Mouse (Mus musculus) stomach, postnatal 0 days (tissue): ENCODE measurements at regions not wholly inside any gene's neighbourhood (a gene's known extent, or its start where the extent isn't known, plus 50 kb on each side); places are given as distances from the start of the nearest gene placed in this dataset.

Experiments
- ATAC-seq: fragments of 200-750 bp; cut with Nextera tagmentation; 2 replicates; pipeline ENCODE4 v1.8.0; 2017; ENCODE audit not compliant: low FRiP score, low TSS enrichment
- DNase-seq: peaks from one replicate; pipeline ENCODE4 v3.0.0-alpha.2; 2016; ENCODE audit warnings: low spot score
- H3K27ac ChIP-seq: fragments of 300-500 bp; sonication (generic); replicated peaks from 2 replicates; pipeline ENCODE4 v1.5.1; 2014; ENCODE audit warnings: mild to moderate bottlenecking, control low read depth
- H3K27me3 ChIP-seq: fragments of 300-500 bp; sonication (generic); 2 replicates; pipeline ENCODE4 v1.6.1; 2014; ENCODE audit warnings: low read length; ENCODE audit not compliant: control insufficient read depth, insufficient read depth
- H3K36me3 ChIP-seq: fragments of 300-500 bp; sonication (generic); 2 replicates; pipeline ENCODE4 v1.6.1; 2014; ENCODE audit warnings: low read length, mixed read lengths; ENCODE audit not compliant: control insufficient read depth, insufficient read depth
- H3K4me1 ChIP-seq: fragments of 300-500 bp; sonication (generic); replicated peaks from 2 replicates; pipeline ENCODE4 v1.6.1; 2014; ENCODE audit warnings: antibody characterized with exemption; ENCODE audit not compliant: control insufficient read depth, insufficient read depth
- H3K4me2 ChIP-seq: fragments of 300-500 bp; sonication (generic); replicated peaks from 2 replicates; pipeline ENCODE4 v1.6.1; 2014; ENCODE audit warnings: low read depth, mild to moderate bottlenecking, control low read depth, moderate library complexity
- H3K4me3 ChIP-seq: fragments of 300-500 bp; sonication (generic); 2 replicates; pipeline ENCODE4 v1.5.1; 2014; ENCODE audit warnings: low read depth, low read length, control low read depth
- H3K9ac ChIP-seq: fragments of 300-500 bp; sonication (generic); 2 replicates; pipeline ENCODE4 v1.6.1; 2014; ENCODE audit warnings: mild to moderate bottlenecking, low read length, control low read depth, mixed read lengths
- H3K9me3 ChIP-seq: fragments of 300-500 bp; sonication (generic); 2 replicates; pipeline ENCODE4 v1.6.1; 2016; ENCODE audit warnings: low read length; ENCODE audit not compliant: control insufficient read depth
- CTCF ChIP-seq: IDR thresholded peaks from 2 replicates; pipeline ENCODE4 v1.5.1; 2016; ENCODE audit warnings: antibody characterized with exemption, low read depth, mild to moderate bottlenecking, moderate library complexity
- EP300 ChIP-seq: optimal IDR thresholded peaks from 2 replicates; pipeline ENCODE3; 2016; ENCODE audit warnings: antibody characterized with exemption
- WGBS: fragments of 180-500 bp; shearing (Covaris S2); extraction: QIAGEN DNeasy Blood & Tissue Kit; methylation state at CpG from one replicate; pipeline ENCODE4 v1.1.7; 2014; 5-methylcytosine and 5-hydroxymethylcytosine counted together

DNA sequence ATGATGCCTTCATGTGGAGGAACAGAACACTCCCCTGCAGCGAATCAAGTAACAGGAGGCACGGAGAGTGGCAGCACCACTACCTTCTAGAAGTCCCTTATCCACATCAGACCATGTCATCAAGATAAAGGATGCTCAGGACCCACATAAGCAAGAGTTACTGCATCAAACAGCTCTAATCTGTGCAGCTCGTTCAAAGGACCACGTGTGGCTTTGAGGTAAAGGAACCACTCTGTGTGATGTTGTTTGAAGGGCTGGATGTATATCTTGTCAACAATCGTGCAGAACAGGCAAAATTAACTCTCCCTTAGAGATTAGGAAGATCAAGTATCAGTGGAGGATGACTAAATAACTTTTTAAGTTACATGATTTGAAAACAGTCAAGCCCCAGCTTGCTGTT, 68.8 kb upstream of the Cd44 start:
- Histone ChIP-seq H3K27ac (no peak overlapping the region), H3K9me3 (no peaks in the 10 kb centered on the region), H3K4me3 (no peak overlapping the region), H3K4me2 (no peak overlapping the region), H3K4me1 (no peaks in the 10 kb centered on the region), H3K27me3 (no peaks in the 10 kb centered on the region), H3K36me3 (no peaks in the 10 kb centered on the region), H3K9ac (no peak overlapping the region)
- DNase-seq = no peak
- WGBS = 63% methylated on average over 5 of the region's 5 CpGs
- ATAC-seq = no peak
- no peak for TF ChIP-seq CTCF
- no peak for TF ChIP-seq EP300

DNA sequence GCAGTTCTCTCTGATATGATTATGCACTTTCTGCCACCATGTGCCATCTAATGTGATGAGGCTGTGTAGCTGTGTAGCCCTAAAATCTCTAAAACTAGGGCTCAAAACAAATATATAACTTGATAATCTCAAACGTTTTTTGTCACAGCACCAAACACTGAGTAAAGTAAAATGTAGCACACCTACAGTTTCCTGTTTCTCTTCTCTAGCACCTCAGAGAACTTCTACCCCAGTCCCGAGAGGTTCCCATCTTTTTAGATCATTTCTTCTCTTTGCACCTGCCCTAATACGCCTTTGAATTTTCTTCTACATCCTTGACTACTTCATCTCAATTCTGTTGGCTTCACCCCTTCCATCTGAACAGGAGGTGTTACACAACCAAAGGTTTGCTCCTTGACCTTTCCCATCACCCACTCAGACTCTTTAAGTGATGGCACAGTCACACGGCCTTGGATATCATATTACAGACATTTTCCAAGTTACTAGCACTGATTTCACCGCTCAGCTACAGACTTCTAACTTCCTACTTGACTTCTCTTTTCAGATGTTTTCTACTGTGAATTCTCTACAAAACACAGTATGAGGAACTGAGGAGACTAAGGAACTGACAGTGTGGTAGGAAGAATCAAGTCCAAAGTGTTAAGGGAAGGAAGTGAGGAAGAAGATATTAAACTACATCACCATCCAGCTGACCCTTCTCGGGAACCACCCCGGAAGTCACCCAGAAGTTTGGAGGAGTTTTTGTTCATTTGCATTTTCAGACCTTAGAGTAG, 66.7 kb upstream of the Cd44 start:
- Histone ChIP-seq H3K4me1 (no peaks in the 10 kb centered on the region), H3K9ac (no peak overlapping the region), H3K27me3 (no peaks in the 10 kb centered on the region), H3K9me3 (no peaks in the 10 kb centered on the region), H3K36me3 (no peaks in the 10 kb centered on the region), H3K4me2 (no peak overlapping the region), H3K27ac (no peak overlapping the region), H3K4me3 (no peak overlapping the region)
- DNase-seq = no peak
- TF ChIP-seq EP300 (no peak), CTCF (no peak)
- ATAC-seq = no peak
- WGBS = 77% methylated on average over 7 of the region's 7 CpGs

DNA sequence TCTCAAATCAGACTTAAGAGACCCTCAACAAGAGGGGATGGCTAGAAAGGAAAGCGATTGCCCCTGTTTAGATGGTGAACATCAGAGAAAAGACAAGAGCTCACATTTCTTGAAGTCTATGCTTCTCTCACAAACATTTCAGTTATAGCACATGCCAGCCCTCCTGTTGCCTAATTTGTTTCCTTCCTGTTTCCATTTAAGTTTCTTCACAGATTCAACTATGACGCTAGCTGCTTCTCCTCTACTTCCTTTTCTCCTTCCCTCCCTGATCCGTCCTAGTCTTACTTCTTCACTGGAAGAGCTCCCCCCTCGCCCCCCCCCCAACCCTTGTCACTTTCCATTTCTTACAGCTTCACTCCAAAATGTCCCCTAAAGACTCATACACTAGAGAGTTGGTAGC, 66.0 kb upstream of the Cd44 start:
- DNase-seq (no peak), ATAC-seq (no peak)
- 88% methylated on average over 4 of the region's 4 CpGs for WGBS

GRCm38 (mm10) chr2:102959067-102959645, 57.7 kb upstream of the Cd44 start:
- no peaks in the 10 kb centered on the region for H3K27me3 ChIP-seq
- no peak overlapping the region for H3K4me3 ChIP-seq
- TF ChIP-seq CTCF (no peak), EP300 (no peak)
- ATAC-seq (no peak), DNase-seq (no peak)
- H3K9me3 ChIP-seq = no peaks in the 10 kb centered on the region
- 76% methylated on average over 5 of the region's 5 CpGs for WGBS
- no peak overlapping the region for H3K4me2 ChIP-seq
- H3K36me3 ChIP-seq = no peaks in the 10 kb centered on the region
- no peaks in the 10 kb centered on the region for H3K4me1 ChIP-seq
- H3K9ac ChIP-seq = no peak overlapping the region
- peak overlapping the region; percentile 40; the same call in 1 of the 2 replicates for H3K27ac ChIP-seq

More for the DNA sequence above, 66.0 kb upstream of the Cd44 start:
- Histone ChIP-seq H3K27ac (no peak overlapping the region), H3K4me3 (no peak overlapping the region), H3K27me3 (no peaks in the 10 kb centered on the region), H3K9ac (no peak overlapping the region), H3K36me3 (no peaks in the 10 kb centered on the region), H3K4me1 (no peaks in the 10 kb centered on the region), H3K4me2 (no peak overlapping the region), H3K9me3 (no peaks in the 10 kb centered on the region)
- TF ChIP-seq EP300 = no peak
- no peak for TF ChIP-seq CTCF

DNA sequence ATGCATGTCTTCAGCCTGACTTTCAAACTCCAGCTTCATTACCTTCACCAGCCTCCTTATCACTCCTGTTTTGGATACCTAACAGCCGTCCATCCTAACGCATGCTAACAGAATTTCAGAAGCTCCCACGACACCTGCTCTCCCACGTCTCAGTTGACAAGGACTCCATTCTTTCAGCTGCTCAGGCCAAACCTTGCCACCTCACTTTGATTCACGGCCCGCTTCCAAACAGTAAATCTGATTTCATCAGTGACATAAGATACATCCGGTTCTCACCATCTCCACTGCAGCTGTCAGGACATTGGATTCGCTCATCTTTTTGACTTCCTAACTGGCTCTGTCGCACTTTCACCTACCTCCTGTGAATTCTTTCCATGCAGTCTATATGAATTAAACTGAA, 57.1 kb upstream of the Cd44 start:
- Histone ChIP-seq H3K4me2 (no peak overlapping the region), H3K4me3 (no peak overlapping the region), H3K36me3 (no peaks in the 10 kb centered on the region), H3K27me3 (no peaks in the 10 kb centered on the region), H3K9me3 (no peaks in the 10 kb centered on the region), H3K9ac (no peak overlapping the region), H3K27ac (no peak overlapping the region), H3K4me1 (no peaks in the 10 kb centered on the region)
- 88% methylated on average over 9 of the region's 9 CpGs for WGBS
- no peak for TF ChIP-seq EP300
- no peak for TF ChIP-seq CTCF
- ATAC-seq (no peak), DNase-seq (no peak)

- no peak overlapping the region for H3K27ac ChIP-seq
- ATAC-seq = no peak
- no peaks in the 10 kb centered on the region for H3K9me3 ChIP-seq
- no peaks in the 10 kb centered on the region for H3K36me3 ChIP-seq
- 82% methylated on average over 5 of the region's 5 CpGs for WGBS
- H3K4me3 ChIP-seq = no peak overlapping the region
- TF ChIP-seq EP300 = no peak
- TF ChIP-seq CTCF = no peak
- no peak overlapping the region for H3K9ac ChIP-seq
- H3K4me1 ChIP-seq = no peaks in the 10 kb centered on the region
- H3K4me2 ChIP-seq = no peak overlapping the region
- no peak for DNase-seq
- no peaks in the 10 kb centered on the region for H3K27me3 ChIP-seq
Observed at GRCm38 (mm10) chr2:102957811-102958210, 56.3 kb upstream of the Cd44 start.
